Mouse (Mus musculus) heart, adult 2 months (tissue): ENCODE measurements around the gene Pknox1.

Experiments
- CTCF ChIP-seq: fragments of 200-600 bp; IDR thresholded peaks from 2 replicates; pipeline ENCODE4 v1.8.1; 2022; ENCODE audit warnings: antibody characterized with exemption, mild to moderate bottlenecking, moderate library complexity
- EP300 ChIP-seq: fragments of 200-500 bp; IDR thresholded peaks from 2 replicates; pipeline ENCODE4 v1.6.1; 2011; ENCODE audit warnings: low read depth, low read length, control low read depth; ENCODE audit not compliant: insufficient read depth

DNA sequence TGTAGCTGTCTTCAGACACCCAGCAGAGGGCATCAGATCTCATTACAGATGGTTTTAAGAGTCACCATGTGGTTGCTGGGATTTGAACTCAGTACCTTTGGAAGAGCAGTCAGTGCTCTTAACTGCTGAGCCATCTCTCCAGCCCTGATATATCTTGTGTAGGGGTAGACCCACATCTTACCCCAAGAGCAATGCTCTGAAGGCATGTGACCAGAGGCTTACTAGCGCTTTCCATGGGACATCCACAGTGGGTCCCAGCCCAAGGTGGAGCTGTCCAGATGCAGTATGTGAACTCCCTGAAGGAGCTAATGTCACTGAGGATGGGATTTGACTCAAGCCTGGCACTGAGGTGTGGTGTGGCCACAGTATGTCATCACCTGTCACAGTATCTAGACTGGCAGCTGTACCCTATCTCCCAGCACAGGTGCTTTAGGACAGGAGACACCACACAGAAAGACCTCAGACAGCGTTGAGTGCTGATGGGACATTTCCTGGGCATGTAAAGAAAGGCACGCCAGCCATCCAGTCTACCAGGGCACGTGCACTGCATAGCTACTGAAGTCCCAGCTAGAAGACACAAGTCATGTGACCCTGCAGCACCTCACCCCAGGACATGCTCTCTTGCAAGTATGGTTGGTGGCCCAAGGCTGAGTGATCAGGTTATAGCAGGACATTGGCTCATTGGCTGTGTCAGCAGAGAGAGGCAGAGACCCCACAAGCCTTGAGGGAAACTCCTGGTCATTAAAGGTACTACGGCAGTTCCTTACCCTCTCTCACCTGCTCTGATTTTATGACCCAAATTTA, 81.9 kb downstream of the Pknox1 start:
- no peak for TF ChIP-seq CTCF
- no peak for TF ChIP-seq EP300
